Mouse (Mus musculus): ENCODE data around the gene Pcgf2. TPM values are rescaled to one million over a fixed set of nuclear protein-coding genes. Genes with fewer than 3 reads are reported as not detected.
"Not testable (repeated sequence)": the region's sequence is repeated elsewhere in the genome, so short reads cannot be mapped to it uniquely, and the experiment has no call there.

Gene Pcgf2
- polyA plus RNA-seq, 1 experiment from 2014 or later = 18.2 TPM

- no peak for ATAC-seq (ENCODE audit: insufficient number of reproducible peaks, insufficient read depth, low FRiP score, low read depth)
- no peak overlapping the region for H3K4me3 ChIP-seq (ENCODE audit: low read depth, low read length)
- H3K9me3 ChIP-seq (ENCODE audit: control insufficient read depth, low read depth, low read length) = no peaks in the 10 kb centered on the region
- no peak overlapping the region for H3K9ac ChIP-seq (replicated peaks; ENCODE audit: low read depth, low read length)
- no peak overlapping the region for H3K4me2 ChIP-seq (replicated peaks; ENCODE audit: low read depth, low read length)
- 93% methylated on average over 5 of the region's 5 CpGs for WGBS
- peaks cover 13% of the 10 kb centered on the region; the same call in 1 of the 2 replicates for H3K4me1 ChIP-seq (ENCODE audit: control insufficient read depth, insufficient read depth, low read length)
- H3K27me3 ChIP-seq (ENCODE audit: control insufficient read depth, insufficient read depth, low read length) = no peaks in the 10 kb centered on the region
- peaks cover 4% of the 10 kb centered on the region; the same call in 1 of the 2 replicates for H3K36me3 ChIP-seq (ENCODE audit: control insufficient read depth, insufficient read depth, low read length)
- no peak overlapping the region for H3K27ac ChIP-seq (ENCODE audit: low read length)
Observed at GRCm38 (mm10) chr11:97742157-97742556, 41.9 kb upstream of the Pcgf2 start.

GRCm38 (mm10) chr11:97740190-97740589 lies 39.9 kb upstream of the Pcgf2 start:
- 46% methylated on average over 7 of the region's 7 CpGs for WGBS
- Histone ChIP-seq H3K4me3 (ENCODE audit: low read depth, low read length) (no peak overlapping the region), H3K9ac (replicated peaks; ENCODE audit: low read depth, low read length) (no peak overlapping the region), H3K4me2 (replicated peaks; ENCODE audit: low read depth, low read length) (no peak overlapping the region), H3K9me3 (ENCODE audit: control insufficient read depth, low read depth, low read length) (no peaks in the 10 kb centered on the region), H3K27me3 (ENCODE audit: control insufficient read depth, insufficient read depth, low read length) (no peaks in the 10 kb centered on the region), H3K4me1 (ENCODE audit: control insufficient read depth, insufficient read depth, low read length) (peaks cover 13% of the 10 kb centered on the region; the same call in 1 of the 2 replicates), H3K36me3 (ENCODE audit: control insufficient read depth, insufficient read depth, low read length) (no peaks in the 10 kb centered on the region), H3K27ac (ENCODE audit: low read length) (no peak overlapping the region; the same call in 1 of the 2 replicates)
- ATAC-seq (ENCODE audit: insufficient number of reproducible peaks, insufficient read depth, low FRiP score, low read depth) = no peak

GRCm38 (mm10) chr11:97739155-97739554 lies 38.9 kb upstream of the Pcgf2 start:
- H3K27me3 ChIP-seq (ENCODE audit: control insufficient read depth, insufficient read depth, low read length) = no peaks in the 10 kb centered on the region
- no peaks in the 10 kb centered on the region for H3K9me3 ChIP-seq (ENCODE audit: control insufficient read depth, low read depth, low read length)
- no peak overlapping the region for H3K9ac ChIP-seq (replicated peaks; ENCODE audit: low read depth, low read length)
- H3K4me2 ChIP-seq (replicated peaks; ENCODE audit: low read depth, low read length) = no peak overlapping the region
- H3K4me3 ChIP-seq (ENCODE audit: low read depth, low read length) = no peak overlapping the region
- ATAC-seq (ENCODE audit: insufficient number of reproducible peaks, insufficient read depth, low FRiP score, low read depth) = no peak
- no peak overlapping the region for H3K27ac ChIP-seq (ENCODE audit: low read length)
- WGBS = 87% methylated on average over 3 of the region's 3 CpGs
- H3K36me3 ChIP-seq (ENCODE audit: control insufficient read depth, insufficient read depth, low read length) = no peaks in the 10 kb centered on the region
- peaks cover 15% of the 10 kb centered on the region; the same call in 1 of the 2 replicates for H3K4me1 ChIP-seq (ENCODE audit: control insufficient read depth, insufficient read depth, low read length)

- peaks cover 16% of the 10 kb centered on the region; the same call in 1 of the 2 replicates for H3K4me1 ChIP-seq (ENCODE audit: control insufficient read depth, insufficient read depth, low read length)
- 58% methylated on average over 6 of the region's 6 CpGs for WGBS
Observed at GRCm38 (mm10) chr11:97738703-97739102, 38.4 kb upstream of the Pcgf2 start.

GRCm38 (mm10) chr11:97737600-97737999 lies 37.3 kb upstream of the Pcgf2 start:
- peaks cover 4% of the 10 kb centered on the region; the same call in 1 of the 2 replicates for H3K4me1 ChIP-seq (ENCODE audit: control insufficient read depth, insufficient read depth, low read length)
- ATAC-seq (ENCODE audit: insufficient number of reproducible peaks, insufficient read depth, low FRiP score, low read depth) = no peak
- WGBS = 62% methylated on average over 4 of the region's 4 CpGs
- no peaks in the 10 kb centered on the region for H3K27me3 ChIP-seq (ENCODE audit: control insufficient read depth, insufficient read depth, low read length)
- H3K9me3 ChIP-seq (ENCODE audit: control insufficient read depth, low read depth, low read length) = no peaks in the 10 kb centered on the region
- no peak overlapping the region for H3K4me3 ChIP-seq (ENCODE audit: low read depth, low read length)
- no peak overlapping the region for H3K4me2 ChIP-seq (replicated peaks; ENCODE audit: low read depth, low read length)
- no peak overlapping the region for H3K27ac ChIP-seq (ENCODE audit: low read length)
- no peaks in the 10 kb centered on the region for H3K36me3 ChIP-seq (ENCODE audit: control insufficient read depth, insufficient read depth, low read length)
- H3K9ac ChIP-seq (replicated peaks; ENCODE audit: low read depth, low read length) = no peak overlapping the region

More at GRCm38 (mm10) chr11:97738703-97739102, 38.4 kb upstream of the Pcgf2 start:
- Histone ChIP-seq H3K4me2 (replicated peaks; ENCODE audit: low read depth, low read length) (no peak overlapping the region), H3K9ac (replicated peaks; ENCODE audit: low read depth, low read length) (no peak overlapping the region), H3K27me3 (ENCODE audit: control insufficient read depth, insufficient read depth, low read length) (no peaks in the 10 kb centered on the region), H3K9me3 (ENCODE audit: control insufficient read depth, low read depth, low read length) (no peaks in the 10 kb centered on the region), H3K27ac (ENCODE audit: low read length) (no peak overlapping the region), H3K4me3 (ENCODE audit: low read depth, low read length) (no peak overlapping the region), H3K36me3 (ENCODE audit: control insufficient read depth, insufficient read depth, low read length) (no peaks in the 10 kb centered on the region)
- ATAC-seq (ENCODE audit: insufficient number of reproducible peaks, insufficient read depth, low FRiP score, low read depth) = no peak

- 0 out of 2 replicates have a peak, but pooled peaks cover under 1% of the 10 kb centered on the region for H3K36me3 ChIP-seq (ENCODE audit: control insufficient read depth, insufficient read depth, low read length)
- H3K27me3 ChIP-seq (ENCODE audit: control insufficient read depth, insufficient read depth, low read length) = no peaks in the 10 kb centered on the region
- 87% methylated on average over 5 of the region's 5 CpGs for WGBS
- H3K9me3 ChIP-seq (ENCODE audit: control insufficient read depth, low read depth, low read length) = no peaks in the 10 kb centered on the region
- H3K9ac ChIP-seq (replicated peaks; ENCODE audit: low read depth, low read length) = no peak overlapping the region
- H3K27ac ChIP-seq (ENCODE audit: low read length) = no peak overlapping the region
- no peak for ATAC-seq (ENCODE audit: insufficient number of reproducible peaks, insufficient read depth, low FRiP score, low read depth)
- 0 out of 2 replicates have a peak, but pooled peaks cover 4% of the 10 kb centered on the region for H3K4me1 ChIP-seq (ENCODE audit: control insufficient read depth, insufficient read depth, low read length)
- H3K4me2 ChIP-seq (replicated peaks; ENCODE audit: low read depth, low read length) = no peak overlapping the region
- no peak overlapping the region for H3K4me3 ChIP-seq (ENCODE audit: low read depth, low read length)
Observed at GRCm38 (mm10) chr11:97736645-97737044, 36.3 kb upstream of the Pcgf2 start.

GRCm38 (mm10) chr11:97734810-97735209 lies 34.5 kb upstream of the Pcgf2 start:
- not testable (repeated sequence) for H3K27ac ChIP-seq (ENCODE audit: low read length); H3K4me3 ChIP-seq (ENCODE audit: low read depth, low read length); H3K9me3 ChIP-seq (ENCODE audit: control insufficient read depth, low read depth, low read length); ATAC-seq (ENCODE audit: insufficient number of reproducible peaks, insufficient read depth, low FRiP score, low read depth); H3K9ac ChIP-seq (replicated peaks; ENCODE audit: low read depth, low read length); H3K27me3 ChIP-seq (ENCODE audit: control insufficient read depth, insufficient read depth, low read length); H3K4me1 ChIP-seq (ENCODE audit: control insufficient read depth, insufficient read depth, low read length); H3K4me2 ChIP-seq (replicated peaks; ENCODE audit: low read depth, low read length)
- WGBS = 87% methylated on average over 5 of the region's 5 CpGs
- H3K36me3 ChIP-seq (ENCODE audit: control insufficient read depth, insufficient read depth, low read length) = peaks cover 10% of the 10 kb centered on the region

- Histone ChIP-seq H3K36me3 (ENCODE audit: control insufficient read depth, insufficient read depth, low read length) (peaks cover 15% of the 10 kb centered on the region), H3K27me3 (ENCODE audit: control insufficient read depth, insufficient read depth, low read length) (no peaks in the 10 kb centered on the region), H3K4me3 (ENCODE audit: low read depth, low read length) (no peak overlapping the region), H3K9ac (replicated peaks; ENCODE audit: low read depth, low read length) (no peak overlapping the region), H3K9me3 (ENCODE audit: control insufficient read depth, low read depth, low read length) (no peaks in the 10 kb centered on the region), H3K27ac (ENCODE audit: low read length) (0 out of 2 replicates have a peak overlapping the region, but pooled peaks have one; percentile 2), H3K4me1 (ENCODE audit: control insufficient read depth, insufficient read depth, low read length) (0 out of 2 replicates have a peak, but pooled peaks cover 4% of the 10 kb centered on the region), H3K4me2 (replicated peaks; ENCODE audit: low read depth, low read length) (no peak overlapping the region)
- WGBS = 33% methylated on average over 10 of the region's 10 CpGs
- no peak for ATAC-seq (ENCODE audit: insufficient number of reproducible peaks, insufficient read depth, low FRiP score, low read depth)
Observed at GRCm38 (mm10) chr11:97733689-97734088, 33.4 kb upstream of the Pcgf2 start.

GRCm38 (mm10) chr11:97728730-97729129 lies 28.4 kb upstream of the Pcgf2 start:
- no peak overlapping the region for H3K9ac ChIP-seq (replicated peaks; ENCODE audit: low read depth, low read length)
- ATAC-seq (ENCODE audit: insufficient number of reproducible peaks, insufficient read depth, low FRiP score, low read depth) = no peak
- no peak overlapping the region for H3K27ac ChIP-seq (ENCODE audit: low read length)
- H3K27me3 ChIP-seq (ENCODE audit: control insufficient read depth, insufficient read depth, low read length) = no peaks in the 10 kb centered on the region
- no peak overlapping the region for H3K4me3 ChIP-seq (ENCODE audit: low read depth, low read length)
- 76% methylated on average over 7 of the region's 7 CpGs for WGBS
- H3K4me2 ChIP-seq (replicated peaks; ENCODE audit: low read depth, low read length) = no peak overlapping the region
- peaks cover 50% of the 10 kb centered on the region for H3K36me3 ChIP-seq (ENCODE audit: control insufficient read depth, insufficient read depth, low read length)
- no peaks in the 10 kb centered on the region for H3K9me3 ChIP-seq (ENCODE audit: control insufficient read depth, low read depth, low read length)
- no peaks in the 10 kb centered on the region for H3K4me1 ChIP-seq (ENCODE audit: control insufficient read depth, insufficient read depth, low read length)
